Mouse (Mus musculus) left cerebral cortex, postnatal 14 days (tissue): ENCODE data around the gene Olfr986. TPM values are rescaled to one million over a fixed set of nuclear protein-coding genes. Genes with fewer than 3 reads are reported as not detected.
"Not testable (repeated sequence)": the region's sequence is repeated elsewhere in the genome, so short reads cannot be mapped to it uniquely, and the experiment has no call there.

Experiments
- DNase-seq, 2 experiments: peaks; one replicate each; pipeline ENCODE4 v3.0.0; 2021 to 2022; ENCODE audit warnings: low spot score in 2 of 2, mixed read lengths in 1 of 2
- intact Hi-C: fragments of 180-260 bp; cut with DNase I; formaldehyde crosslinking; loops from one replicate; pipeline ENCODE4 v1.15.1; 2025
- long read RNA-seq, 2 experiments: library from polyadenylated mRNA; stranded (forward); transcript quantifications; one replicate each; pipeline ENCODE4 v2.0.0; 2021
- total RNA-seq, 2 experiments: library from RNA; stranded (reverse); gene quantifications; 2 replicates each; pipeline ENCODE4 v1.2.3; 2021

Olfr986 gene
- total RNA-seq: under 1 TPM in 1 of 2 experiments, not detected in 1; 0.13 TPM
- long read RNA-seq, experiment 1: 0 reads
- long read RNA-seq, experiment 2: 0 reads

DNA sequence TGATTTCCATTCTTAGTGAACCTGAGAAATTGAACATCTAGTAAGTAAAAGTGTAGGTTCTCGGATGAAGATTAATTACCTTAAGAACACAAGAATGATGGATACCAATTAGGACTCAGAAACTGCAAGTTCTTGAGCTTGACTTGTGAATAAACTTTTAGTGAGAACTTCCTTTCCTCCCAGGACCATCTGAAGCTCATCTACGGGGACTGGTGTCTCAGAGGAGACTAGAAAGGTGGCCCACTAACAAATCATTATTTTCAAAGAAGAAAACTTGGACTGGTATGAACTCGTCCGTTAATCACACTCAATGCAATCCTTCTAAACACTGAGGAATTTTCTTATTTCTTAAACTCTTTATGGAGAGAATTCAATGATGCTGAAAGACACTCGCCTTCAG, at the start of gene Olfr986:
TSS of gene Olfr986 (plus strand) at position 301 of the 400 bp plus-strand sequence.
- no peak for DNase-seq
- intact Hi-C loops: no loop called here

DNA sequence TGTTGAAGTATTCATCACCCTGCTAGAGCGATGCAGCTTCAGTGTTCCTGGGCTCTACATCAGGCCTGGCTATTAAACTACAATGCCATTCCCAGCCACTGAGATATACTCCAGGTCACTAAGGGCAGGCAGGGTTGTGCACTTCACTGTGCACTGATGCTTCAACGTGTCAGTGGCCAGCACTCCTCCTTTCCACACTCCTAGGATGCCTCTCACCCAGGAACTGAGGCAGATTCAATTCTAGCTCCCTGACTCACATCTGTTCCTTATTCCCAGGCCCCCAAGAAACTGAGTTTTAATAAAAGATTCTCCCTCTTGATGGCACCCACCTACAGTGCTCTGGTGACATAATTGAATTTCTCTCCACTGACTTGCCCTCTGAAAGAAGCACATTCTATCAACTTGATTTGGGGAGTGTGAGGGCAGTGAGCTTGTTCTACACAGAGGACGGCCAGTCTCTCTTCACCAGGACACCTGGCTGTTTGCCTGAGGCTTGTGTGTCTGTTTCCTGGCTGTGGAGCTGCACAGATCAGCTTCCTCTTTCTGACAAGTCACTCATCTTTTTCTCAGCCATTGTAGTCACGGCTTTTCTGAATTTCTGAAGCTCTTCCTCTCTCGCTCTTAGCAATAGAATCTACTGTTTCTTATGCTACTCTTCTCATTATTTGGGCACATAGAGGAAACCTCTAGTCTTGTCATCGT, 43.6 kb upstream of the Olfr986 start:
- no peak for DNase-seq
- intact Hi-C loops: no loop called here

DNA sequence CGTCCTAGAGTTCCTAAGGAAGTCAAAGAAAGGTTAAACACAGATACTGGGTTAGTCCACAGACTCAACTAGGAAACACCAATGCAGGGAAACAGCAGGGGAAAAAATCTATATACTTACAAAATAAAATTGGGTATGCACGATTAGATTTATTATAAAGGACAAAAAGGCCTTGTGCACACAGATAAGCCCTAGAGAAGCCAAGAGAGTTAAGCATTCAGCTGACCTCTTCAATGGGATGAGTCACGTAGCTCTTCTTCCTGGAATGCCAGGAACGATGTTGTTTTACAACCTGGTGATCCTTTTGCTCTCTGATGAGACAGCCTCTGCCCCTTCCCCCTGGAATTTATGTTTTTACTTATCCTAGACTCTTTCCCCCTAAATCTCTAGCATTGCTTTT, 41.2 kb upstream of the Olfr986 start:
- intact Hi-C loops: no loop called here
- DNase-seq: no peak

DNA sequence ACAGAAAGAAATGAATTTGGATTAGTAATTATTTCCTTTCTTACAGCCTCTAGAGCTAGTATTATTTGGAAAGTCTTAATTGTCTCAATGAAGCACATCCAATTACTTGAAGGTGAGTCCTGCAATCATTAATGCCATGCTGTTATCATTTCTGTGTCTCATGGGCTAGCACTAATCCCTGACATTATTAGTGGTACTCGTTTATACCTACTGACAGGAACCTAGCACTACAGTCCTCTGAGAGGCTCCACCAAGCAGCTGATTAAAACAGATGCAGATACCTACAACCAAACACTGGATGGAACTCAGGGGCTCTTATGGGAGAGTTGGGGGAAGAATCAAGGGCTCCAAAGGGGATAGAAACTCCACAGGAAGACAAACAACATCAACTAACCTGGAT, 39.2 kb upstream of the Olfr986 start:
- intact Hi-C loops: no loop called here
- DNase-seq: no peak

DNA sequence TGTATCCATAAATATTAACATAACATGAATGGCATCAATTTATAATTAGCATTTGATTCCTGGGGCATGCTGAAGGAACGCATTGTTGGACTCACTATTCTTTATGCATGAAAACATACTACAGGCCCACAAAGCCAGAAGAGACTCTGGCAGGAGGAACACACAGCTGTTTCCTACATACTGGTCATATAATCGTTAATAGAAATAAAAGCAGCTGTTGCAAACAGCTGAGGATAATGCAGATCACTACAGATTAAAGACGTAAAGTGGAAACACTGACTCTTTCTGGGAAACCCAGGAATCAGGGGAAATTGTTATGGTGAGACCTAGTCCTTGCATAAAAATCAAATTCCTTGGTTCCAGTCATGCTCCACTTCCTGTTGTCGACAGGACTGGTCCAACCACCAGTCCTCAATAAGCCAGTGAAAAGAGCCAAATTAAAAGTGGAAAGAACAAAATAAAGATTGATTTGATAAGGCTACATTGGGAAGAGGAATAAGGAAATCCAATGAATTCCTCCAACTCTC, 25.5 kb upstream of the Olfr986 start:
- intact Hi-C loops: no loop called here
- DNase-seq: no peak

DNA sequence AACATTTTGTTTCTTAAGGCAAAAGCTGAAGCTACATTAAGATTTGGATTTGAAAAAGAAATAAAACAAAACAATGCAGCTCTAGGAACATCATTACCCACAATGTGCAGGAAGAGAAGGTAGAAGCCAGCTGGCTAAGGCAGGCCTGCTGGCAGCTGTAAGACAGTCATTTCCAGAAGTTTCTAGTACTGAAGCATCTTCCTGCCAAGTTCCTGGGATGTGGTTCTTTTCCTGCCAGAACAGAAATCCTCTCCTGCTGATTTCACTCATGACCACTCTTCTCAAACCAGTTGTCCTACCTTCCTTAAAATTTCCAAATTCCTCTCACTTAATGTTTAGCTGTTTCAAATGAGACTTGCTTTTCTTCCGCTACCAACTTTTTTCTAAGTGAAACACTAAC, 14.3 kb upstream of the Olfr986 start:
- peak in 1 of 2 experiments; percentile 6 for DNase-seq
- intact Hi-C loops: no loop called here

DNA sequence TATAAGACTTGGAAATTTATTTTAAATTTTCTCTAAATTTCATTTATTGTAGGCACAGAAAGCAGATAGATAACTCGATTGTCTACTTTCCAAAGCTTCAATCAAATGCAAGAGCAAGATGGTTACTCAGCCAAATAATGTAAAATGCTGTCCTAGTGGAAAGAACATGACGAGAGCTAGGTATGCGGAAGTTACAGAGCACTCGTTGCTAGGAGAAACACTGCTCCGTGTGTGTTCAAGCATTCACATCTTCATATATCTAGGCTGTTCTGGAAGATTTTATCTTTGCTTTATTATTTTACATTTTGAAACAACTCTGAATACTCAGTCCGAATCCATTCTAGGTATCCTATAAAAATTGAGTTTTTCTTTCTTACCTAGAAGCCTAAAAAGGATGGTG, 3.7 kb upstream of the Olfr986 start:
- no peak for DNase-seq
- intact Hi-C loops: no loop called here

DNA sequence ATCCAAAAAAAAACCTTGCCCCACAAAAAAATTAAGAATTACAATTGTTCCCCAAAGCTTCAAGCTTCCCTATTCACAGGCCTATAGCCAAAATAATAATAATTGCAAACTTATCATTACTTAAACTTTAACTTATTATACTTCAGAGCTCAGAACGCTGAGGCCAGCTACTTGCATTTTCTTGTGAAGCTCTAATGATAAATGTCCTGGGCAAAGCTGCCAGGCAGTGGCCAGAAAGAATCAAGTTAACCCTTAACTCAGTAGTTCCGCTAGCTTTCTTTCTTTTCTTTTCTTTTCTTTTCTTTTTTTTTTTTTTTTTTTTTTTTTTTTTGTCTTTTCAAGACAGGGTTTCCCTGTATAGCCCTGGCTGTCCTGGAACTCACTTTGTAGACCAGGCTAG, 4.4 kb downstream of the Olfr986 start:
- intact Hi-C loops, DNase-seq: not testable (repeated sequence)

DNA sequence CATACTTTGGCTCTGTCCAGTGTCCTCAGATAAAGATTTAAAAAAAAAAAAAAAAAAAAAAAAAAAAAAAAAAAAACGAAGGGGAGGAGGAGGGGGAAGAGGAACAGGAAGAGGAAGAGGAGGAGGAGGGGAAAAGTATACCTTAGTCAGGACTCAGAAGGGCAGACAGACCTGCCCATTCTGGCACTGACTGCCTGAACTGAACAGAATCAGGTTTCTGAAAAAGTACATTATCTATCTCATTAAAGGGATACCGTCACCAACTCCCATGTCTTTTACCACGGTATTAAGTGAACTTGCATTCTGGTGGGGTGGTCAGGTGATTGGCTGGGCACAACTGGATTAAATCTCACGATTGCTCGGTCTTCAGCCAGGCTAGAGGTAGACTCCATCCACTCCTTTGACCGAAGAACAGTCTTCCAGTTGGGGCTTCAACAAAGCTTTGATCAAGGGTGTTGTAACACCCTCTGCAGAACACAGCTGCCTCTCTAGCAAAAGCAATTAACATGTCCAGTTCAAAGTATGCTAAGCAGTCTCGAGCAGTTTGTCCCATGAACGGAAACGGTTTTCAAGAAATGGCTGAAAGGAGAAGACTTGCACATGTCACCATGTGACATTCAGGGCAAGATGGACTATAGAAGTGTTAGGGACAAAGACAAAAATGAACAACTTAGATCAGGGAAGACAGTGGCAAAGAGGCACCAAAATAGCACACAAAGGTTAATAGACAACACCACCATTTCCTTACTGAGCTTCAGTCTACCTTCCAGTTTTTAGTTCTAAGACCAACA, 10.6 kb downstream of the Olfr986 start:
- no peak for DNase-seq
- intact Hi-C loops: no loop called here

DNA sequence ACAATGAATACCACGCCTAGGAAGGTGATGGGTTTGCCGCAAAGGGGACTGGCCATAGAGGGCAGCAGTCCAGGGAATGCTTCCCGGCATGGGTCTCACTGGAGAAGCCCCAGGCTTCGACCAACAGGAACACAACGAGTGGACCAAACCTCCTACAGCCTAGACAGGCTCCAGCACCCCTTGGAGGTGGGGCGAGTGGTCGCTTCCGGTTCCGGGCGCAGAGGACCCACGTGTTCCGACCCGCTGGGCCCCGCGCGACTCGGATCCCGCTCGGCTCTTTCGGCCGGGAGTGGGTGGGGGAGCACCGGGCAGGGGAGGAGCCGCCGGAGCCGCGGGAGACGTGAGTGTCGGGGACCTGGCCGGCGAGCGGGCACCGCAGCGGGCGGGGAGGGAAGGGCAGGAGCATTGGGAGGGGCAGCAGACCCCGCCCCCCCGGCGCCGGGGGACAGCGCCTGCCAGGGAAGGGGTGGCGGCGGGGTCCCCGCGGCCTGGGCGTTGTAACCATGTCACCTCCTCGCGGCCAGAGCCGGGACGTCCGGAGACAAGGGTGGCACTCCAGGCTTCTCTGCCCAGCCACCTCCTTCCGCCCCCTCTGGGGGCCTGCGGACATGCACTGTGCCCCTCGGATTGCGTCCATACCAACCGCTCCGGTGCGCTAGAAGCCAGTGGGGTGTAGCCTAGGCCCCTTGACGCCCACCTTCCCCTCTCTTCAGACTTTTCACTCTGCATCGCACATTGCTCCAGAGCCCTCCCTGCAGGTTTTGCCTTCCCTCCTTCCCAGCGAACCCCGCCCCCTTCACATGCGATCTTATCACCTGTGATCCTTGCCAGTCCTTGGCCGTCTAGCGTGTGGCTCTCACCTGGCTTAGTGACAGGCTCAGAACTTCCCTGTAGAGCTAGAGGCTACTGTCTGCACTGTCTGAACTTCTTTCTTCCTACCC, 11.6 kb downstream of the Olfr986 start, which contains the start of gene Zfp202:
TSS of gene Zfp202 (plus strand) at position 219 of the 941 bp plus-strand sequence.
- intact Hi-C loops: no loop called here
- peak; percentile 82 to 89 for DNase-seq

DNA sequence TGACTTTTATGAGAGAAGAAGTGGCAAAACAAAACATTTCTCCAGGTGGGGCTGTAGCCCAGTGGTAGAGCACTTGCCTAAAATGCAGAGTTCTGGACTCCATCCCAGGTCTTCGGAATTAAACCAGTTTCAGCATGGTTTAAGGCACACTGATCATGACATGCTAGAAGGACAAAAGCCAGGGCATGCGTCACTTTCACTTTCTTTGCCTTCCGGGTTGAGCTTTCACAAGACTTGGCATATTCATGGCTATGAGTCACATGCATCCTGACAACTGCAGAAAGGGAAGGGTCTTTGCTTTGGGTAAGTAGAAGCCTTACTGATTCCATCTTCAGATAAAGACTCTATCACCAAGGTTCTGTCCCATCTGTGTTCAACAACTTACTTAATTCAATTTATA, 15.3 kb downstream of the Olfr986 start:
- DNase-seq: no peak
- intact Hi-C loops: no loop called here

DNA sequence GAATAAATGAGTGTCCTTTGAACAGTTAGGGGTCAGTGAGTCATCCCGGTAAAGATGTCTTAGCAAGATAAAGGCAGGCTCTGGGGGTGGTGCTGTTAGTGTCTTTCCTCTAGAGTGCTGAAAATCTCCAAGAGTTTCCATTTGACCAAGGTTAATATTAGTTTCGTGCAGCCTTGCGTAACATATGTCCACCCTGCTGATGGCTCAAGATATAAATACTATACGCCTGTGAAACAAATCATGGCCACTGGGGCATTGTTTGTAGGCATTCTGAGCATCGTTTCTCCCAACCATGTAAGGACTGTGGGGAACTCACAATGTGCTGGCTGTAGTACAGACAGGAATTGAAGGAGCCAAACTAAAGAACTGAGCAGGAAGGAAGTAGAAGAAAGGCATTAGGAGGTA, 25.8 kb downstream of the Olfr986 start:
- intact Hi-C loops: loop anchor here (10.0 kb wide), 1 partner anchor 692 kb away; the partner anchor contains the start of gene Olfr957
- no peak for DNase-seq

DNA sequence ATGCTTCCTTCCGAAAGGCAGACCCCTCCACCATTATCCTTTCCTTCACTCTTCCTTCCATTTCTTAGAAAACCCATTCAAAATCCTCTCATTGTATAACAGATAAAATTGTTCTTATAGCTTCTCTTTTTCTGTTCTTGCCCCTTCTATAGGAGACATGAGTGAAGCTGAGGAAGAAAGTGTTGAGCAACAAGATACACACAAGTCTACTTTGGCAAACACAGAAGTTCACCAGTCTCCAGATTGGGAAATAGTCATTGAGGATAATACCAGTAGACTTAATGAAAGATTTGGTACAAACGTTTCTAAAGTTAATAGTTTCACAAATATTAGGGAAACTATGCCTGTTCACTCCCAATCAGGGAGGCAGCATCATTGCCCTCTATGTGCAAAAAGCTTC, 30.0 kb downstream of the Olfr986 start:
- intact Hi-C loops: no loop called here
- DNase-seq: no peak

DNA sequence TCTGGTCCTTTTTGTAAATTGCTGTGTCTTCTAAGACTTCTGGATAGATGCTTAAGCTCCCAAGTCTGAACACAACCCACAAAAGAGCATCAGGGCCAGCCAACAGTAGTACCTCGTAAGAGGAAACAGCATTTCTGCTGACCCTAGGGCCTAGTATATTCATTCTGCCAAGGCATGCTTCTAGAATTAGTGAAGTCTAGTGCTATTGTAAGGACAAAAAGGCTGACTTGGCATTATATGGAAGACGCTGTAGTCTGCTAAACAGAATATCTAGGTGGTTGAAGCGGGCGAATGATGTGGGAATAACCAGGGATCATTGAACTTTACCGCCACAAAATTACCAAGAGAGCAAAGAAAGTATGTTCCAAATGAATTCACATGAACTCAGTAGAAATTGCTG, 33.3 kb downstream of the Olfr986 start:
- intact Hi-C loops: no loop called here
- DNase-seq: no peak

DNA sequence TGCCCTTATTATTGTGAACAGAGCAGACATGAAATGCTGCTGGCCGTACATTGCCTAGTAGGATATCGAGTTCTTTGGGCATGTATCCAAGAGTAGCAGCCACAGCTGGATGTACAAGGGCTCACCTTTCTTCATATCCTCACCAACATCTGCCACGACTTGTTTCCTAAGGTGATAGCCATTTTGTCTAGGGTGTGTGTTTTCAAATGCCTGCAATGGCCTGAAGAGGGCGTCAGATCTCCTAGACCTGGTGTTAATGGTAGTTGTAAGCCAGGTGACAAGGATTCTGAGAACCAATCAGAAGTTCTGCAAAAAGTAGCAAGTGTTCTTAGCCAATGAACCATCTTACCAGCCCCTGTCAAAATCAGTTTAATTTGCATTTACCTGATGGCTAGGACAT, 35.9 kb downstream of the Olfr986 start:
- intact Hi-C loops: no loop called here
- no peak for DNase-seq

DNA sequence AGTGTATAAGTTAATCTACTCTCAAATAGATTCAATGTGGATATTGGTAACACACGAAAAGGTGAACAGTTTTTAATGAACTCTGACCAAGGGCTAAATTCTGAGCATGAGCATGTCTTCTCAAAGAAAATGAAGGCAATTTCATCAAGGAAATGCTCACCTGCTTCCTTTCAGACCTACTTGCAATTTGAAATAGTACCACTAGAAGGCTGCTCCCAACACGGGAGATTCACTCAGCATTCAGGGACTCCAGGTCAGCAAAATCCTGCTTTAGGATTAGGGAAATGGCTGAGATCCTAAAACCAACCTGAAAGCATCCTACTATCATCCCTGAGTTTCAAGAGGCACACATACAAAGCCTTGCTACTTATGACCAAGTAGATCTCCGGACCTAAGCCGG, 43.6 kb downstream of the Olfr986 start:
- intact Hi-C loops: loop anchor here (10.0 kb wide), 1 partner anchor 51 kb away; no protein-coding TSS in a partner anchor
- DNase-seq: no peak

DNA sequence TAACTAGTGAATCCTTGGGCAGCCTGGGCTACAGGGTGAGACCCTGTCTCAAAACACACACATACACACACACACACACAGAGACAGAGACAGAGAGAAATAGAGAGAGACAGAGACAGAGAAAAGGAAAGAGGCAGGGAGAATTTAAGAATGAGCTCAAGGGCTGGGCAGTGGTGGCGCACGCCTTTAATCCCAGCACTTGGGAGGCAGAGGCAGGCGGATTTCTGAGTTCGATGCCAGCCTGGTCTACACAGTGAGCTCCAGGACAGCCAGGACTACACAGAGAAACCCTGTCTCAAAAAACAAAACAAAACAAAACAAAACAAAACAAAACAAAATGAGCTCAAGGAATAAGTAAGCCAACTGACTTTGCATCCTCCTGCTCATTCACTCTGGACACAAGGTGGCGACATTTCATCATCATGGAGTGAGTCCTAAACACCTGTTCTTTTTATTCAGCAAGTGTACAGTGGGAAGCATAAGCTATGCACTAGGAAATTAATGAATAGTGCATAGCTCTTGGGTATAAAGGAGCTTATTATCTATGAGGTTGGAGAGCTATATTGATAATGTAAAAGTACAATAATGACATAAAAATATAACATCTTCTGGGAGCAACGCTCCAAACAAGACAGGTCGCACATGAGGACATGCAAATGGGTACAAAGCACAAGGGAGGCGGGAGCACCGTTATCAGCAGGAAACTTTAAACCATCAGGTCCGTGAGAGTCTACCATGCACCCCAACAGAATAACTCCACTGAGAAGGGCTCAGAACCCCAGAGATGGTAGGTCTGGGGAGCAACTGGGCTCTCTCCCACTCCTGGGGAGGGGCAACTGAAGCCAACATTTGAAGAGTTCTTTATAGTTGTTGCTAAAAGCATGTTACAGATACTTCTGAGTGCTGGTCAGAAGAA, 47.4 kb downstream of the Olfr986 start:
- DNase-seq: peak; percentile 52 to 71
- intact Hi-C loops: loop anchor here (1.0 to 10.0 kb wide), 2 partner anchors 47 to 102 kb away; no protein-coding TSS in a partner anchor

DNA sequence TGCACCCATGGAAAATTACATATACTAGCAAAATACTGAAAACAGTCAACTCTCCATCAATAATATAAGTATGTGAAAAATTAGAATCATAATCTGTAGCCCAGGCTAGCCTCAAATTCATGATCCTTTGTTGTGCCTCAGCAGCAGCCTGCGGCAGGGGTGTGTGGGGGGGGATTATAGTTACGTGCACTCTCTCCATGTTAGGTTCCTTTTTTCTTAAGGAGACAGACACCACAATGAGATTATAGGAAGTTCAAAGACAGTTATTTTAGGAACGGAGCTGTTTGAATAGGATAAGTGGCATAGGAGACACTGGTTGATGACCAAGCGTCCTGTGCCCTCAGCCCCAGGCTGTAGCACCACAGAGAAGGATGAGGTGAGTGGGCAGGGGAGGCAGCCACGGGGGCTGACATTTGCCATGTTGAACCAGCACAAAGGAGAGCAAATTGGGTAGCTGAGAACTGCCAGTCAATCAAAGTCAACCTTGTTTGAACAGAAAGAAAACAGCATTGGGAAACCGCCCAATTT, 48.1 kb downstream of the Olfr986 start:
- no peak for DNase-seq
- intact Hi-C loops: loop anchor here (1.0 to 10.0 kb wide), 2 partner anchors 46 to 101 kb away; no protein-coding TSS in a partner anchor
